Mouse (Mus musculus) adrenal gland, postnatal 14 days (tissue): ENCODE data around the gene Fndc5. TPM values are rescaled to one million over a fixed set of nuclear protein-coding genes. Genes with fewer than 3 reads are reported as not detected.
A peak's percentile ranks its signal among the peaks of the same experiment; 100 is the strongest.

Experiments
- DNase-seq: peaks from one replicate; pipeline ENCODE4 v3.0.0; 2021; ENCODE audit warnings: mixed read lengths
- long read RNA-seq, 2 experiments: library from polyadenylated mRNA; stranded (forward); transcript quantifications; one replicate each; pipeline ENCODE4 v2.0.0; 2021
- total RNA-seq: library from RNA; stranded (reverse); gene quantifications from 2 replicates; pipeline ENCODE4 v1.2.3, GENCODE M21; 2021

Fndc5 gene
- total RNA-seq, result 13.1 and 18.0 TPM in 2 replicates
- long read RNA-seq, experiment 1, transcript Fndc5-201 (6 exons, 2,763 nt), result major isoform, 20 of 35 reads
- long read RNA-seq, experiment 1, partial matches to known transcripts, result 1 of 35 reads
- long read RNA-seq, experiment 1, other reads (novel, unspliced or antisense), result 14 of 35 reads
- long read RNA-seq, experiment 2, transcript Fndc5-201 (6 exons, 2,763 nt), result major isoform, 20 of 33 reads
- long read RNA-seq, experiment 2, partial matches to known transcripts, result 4 of 33 reads
- long read RNA-seq, experiment 2, other reads (novel, unspliced or antisense), result 9 of 33 reads

DNA sequence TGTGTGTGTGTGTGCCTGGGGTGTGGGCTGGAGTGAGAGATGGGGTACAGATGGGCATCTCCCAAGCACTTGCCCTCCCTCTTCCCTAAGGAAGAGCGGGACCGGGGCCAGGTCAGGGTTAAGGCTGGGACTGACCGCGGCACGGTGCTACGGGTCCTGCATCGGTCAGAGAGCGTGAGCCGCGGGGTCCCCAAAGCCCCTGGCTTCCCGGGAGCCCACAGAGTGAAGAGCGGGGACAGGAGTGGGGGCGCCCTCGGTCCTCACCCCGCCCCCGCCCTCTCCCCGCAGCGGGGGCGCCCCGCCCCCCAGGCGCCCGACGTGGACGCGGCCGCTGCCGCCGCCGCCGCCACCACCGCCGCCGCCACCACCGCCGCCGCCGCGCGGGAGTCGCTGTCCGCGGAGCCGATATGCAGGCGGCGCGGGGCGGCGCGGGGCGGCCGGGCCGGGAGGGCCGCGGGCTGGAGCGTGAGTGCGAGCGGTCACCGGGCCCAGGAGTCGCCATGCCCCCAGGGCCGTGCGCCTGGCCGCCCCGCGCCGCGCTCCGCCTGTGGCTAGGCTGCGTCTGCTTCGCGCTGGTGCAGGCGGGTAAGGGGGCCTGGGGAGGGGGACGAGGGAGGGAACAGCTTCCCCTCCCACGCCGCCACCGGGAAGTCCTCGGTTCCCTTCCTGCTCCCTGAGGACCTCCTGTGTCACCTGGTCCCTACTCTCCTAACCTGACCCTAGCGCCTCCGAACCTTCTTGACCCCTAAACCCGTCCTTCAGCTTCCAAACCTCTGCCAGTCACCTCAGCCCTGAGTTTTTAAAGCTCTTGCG is at the start of gene Fndc5:
Gene Fndc5, plus strand, starts transcription at position 421 of the 813 bp plus-strand sequence.
- peak; percentile 53 for DNase-seq

GRCm38 (mm10) chr4:129087850-129088249 is 48.9 kb upstream of the Fndc5 start:
- no peak for DNase-seq

GRCm38 (mm10) chr4:129095276-129095675 is 41.5 kb upstream of the Fndc5 start:
- DNase-seq, result no peak

GRCm38 (mm10) chr4:129097006-129097405 is 39.8 kb upstream of the Fndc5 start:
- DNase-seq, result no peak

DNA sequence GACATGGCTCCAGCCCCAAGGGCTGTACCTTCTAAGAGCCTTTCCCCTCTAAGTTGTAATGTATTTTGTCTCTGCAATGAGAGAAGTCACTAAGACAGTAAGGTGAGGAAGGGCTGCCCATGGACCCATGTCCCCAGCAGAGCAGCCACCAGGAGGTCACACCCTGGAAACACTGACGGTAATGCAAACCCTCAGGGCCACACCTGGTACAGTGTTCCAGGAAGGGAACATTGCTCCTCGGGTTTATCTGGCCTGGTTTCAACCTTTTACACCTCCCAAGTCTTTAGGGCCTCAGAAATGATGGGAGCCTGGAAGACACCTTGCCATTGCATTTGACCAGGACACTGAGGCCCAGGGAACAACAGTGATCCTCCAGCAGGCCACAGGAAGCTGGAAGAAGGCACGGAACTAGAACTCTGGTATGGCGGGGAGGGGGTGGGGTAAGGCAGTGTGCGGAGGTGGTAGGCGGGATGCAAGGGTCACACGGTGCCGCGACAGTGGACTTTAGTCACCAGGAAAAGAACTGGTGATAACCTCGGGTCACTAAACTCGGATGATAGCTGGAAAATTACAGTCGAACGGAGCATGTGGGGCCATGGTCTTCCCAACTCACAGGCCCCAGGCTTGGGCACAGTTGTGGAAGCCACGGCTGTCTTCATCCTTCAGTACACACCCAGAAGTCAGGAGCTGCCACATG is 34.5 kb upstream of the Fndc5 start:
- no peak for DNase-seq

GRCm38 (mm10) chr4:129105356-129105755 is 31.4 kb upstream of the Fndc5 start, which contains the start of gene Tmem54:
Tmem54 (plus strand) TSS chr4:129105548.
- no peak for DNase-seq

DNA sequence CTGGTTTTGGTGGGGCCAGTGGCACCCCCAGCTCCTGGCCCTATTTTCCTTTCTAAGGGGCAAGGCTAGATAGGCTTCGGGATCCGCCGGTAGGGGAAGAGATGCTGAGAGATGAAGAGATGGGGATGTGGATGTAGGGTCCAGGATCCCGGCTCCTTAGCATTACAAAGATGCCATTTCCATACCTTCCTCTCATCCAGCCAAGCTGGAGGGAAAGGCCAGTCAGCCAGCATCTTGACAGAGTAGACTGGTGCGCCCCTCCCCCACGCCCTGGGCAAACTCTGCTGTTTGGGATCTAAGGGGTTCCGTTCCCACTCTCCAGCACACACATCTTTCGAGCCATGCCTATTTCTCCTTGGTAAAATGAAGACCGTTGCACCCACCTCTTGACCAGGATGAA is 30.7 kb upstream of the Fndc5 start:
- DNase-seq, result no peak

DNA sequence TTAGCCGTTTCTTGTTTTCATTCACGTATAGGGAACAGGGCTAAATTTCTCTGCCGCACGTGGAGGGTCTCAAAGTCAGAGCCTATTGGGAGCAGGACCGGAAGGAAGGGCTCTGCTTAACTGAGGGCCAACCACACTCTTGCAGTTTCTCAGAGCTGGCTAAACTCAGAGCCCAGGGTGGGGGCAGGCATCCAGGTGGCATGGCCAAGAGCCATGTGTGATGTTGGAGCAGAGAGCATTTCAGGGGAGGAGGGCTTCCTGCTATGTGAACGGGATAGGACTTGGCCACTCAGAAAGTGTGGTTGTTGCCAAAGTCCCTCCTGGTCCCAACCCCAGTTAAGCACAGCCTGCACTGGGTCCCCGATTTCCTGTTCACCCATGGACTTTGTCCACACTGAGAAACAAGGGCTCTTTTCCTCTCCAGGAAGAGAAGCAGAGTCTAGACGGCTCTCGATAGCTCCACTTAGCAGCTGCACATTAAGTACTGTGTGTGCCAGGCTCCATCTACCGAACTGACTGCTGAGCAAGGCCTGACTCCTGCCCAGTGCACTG is 29.4 kb upstream of the Fndc5 start:
- DNase-seq, result no peak

DNA sequence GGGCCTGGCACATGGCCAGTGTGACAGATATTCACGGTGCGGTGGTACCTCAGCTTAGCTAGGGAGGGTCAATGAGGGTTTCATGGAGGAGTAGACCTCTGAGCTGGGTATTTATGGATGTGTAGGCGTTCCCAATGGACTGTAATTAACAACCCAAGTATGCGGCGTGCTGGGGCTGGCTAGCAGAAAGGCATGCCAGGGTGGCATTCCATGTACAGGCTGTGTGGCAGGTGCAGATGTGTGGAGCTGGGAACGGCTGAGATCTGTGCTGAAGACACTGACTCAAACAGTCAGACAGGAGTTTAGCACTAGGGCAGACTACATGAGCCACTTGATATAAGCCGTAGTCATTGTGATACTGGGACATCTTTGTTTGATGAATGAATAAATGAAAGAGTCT is 28.2 kb upstream of the Fndc5 start:
- DNase-seq, result no peak

DNA sequence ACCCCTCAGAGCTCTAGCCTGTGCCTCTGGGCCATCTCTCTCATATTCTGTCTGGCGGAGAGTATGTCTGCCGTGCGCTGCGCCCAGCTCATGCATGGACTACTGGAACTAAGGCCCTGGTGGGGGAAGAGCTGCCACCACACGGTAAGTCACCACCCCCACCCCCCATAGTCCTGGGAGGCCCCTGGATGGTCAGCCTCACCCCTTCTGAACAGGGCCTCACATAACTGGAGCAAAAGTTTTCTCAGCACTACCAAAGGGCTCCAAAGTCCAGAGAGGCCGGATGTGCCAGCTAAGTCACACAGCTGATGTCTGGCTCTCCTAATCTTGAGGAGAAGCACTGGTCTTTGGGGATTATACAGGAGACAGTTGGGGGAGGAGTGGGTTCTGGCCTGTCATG is 26.0 kb upstream of the Fndc5 start:
- DNase-seq, result no peak

- DNase-seq, result no peak
Observed at GRCm38 (mm10) chr4:129111350-129111749, 25.4 kb upstream of the Fndc5 start.

- DNase-seq, result no peak
Observed at GRCm38 (mm10) chr4:129112231-129112630, 24.6 kb upstream of the Fndc5 start.

GRCm38 (mm10) chr4:129113083-129113988 is 23.5 kb upstream of the Fndc5 start:
- peak; percentile 85 for DNase-seq

DNA sequence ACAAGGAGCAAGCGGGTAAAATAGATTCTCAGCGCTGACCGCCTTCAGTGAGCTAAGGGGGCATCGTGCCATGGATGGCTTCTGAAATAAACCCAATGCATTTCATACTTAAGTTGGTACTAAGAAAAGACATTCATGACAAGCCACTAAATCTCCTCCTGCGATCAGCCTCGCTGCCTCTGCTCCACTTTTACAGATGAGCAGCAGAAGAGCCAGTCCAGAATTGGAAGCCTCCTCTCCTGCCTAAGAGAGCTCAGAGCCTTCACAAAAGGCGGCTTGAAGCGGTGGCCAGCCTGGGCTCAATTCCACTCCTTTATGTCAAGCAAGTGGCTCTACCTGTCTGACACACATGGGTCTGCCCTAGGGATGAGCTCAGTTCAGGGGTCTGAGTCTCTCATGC is 20.1 kb upstream of the Fndc5 start:
- DNase-seq, result no peak

DNA sequence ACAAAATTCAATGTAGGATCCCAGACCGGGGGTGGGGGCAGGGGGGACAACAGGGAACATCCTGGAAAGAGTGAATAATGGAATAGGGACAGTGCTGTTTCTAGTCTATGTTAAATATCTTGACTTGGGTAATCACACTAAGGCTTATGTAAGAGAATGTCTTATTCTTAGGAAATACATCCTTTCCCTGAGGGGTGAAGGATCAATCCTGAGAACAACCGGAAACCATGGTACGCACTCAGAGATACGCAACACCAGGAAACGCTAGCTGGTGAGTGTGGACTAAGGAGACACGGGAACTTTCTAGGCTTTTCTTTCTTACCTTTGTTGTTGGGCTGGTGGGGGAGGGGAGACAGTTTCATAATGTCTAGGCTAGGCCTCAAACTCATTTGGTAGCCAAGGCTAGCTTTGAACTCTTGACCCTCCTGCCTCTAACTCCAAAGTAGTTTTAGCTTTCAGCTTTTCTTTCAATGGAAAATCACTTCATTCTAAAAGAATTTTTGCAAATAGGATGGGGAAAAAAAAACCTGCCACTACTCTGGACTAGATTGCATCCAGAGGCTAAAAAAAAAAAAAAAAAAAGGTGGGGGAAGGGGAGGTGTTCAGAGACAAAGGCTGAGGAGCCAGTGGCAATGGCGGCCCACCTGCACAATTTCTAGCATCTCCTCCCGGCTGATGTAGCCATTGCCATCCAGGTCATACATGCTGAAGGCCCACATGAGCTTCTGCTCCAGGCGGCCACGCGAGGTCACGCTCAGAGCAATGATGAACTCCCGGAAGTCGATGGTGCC is 18.9 kb upstream of the Fndc5 start:
- no peak for DNase-seq

DNA sequence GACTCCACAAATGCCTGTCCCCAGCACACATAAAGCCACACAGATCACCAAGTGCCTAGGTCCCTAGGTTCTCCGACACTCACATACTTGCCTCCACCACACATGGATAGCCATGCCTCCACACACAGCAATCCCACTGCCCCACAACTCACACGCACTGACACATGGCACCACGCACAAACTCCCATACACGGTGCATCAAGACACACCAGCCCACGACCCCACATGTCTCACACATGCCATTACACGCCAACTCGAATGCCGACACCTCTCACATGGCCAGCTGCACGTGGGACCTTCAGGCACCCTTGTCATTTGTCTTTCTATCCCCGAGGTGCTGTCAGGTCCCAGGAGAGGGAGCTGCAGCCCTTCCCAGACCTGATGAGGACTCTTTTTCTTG is 17.1 kb upstream of the Fndc5 start:
- DNase-seq, result no peak

DNA sequence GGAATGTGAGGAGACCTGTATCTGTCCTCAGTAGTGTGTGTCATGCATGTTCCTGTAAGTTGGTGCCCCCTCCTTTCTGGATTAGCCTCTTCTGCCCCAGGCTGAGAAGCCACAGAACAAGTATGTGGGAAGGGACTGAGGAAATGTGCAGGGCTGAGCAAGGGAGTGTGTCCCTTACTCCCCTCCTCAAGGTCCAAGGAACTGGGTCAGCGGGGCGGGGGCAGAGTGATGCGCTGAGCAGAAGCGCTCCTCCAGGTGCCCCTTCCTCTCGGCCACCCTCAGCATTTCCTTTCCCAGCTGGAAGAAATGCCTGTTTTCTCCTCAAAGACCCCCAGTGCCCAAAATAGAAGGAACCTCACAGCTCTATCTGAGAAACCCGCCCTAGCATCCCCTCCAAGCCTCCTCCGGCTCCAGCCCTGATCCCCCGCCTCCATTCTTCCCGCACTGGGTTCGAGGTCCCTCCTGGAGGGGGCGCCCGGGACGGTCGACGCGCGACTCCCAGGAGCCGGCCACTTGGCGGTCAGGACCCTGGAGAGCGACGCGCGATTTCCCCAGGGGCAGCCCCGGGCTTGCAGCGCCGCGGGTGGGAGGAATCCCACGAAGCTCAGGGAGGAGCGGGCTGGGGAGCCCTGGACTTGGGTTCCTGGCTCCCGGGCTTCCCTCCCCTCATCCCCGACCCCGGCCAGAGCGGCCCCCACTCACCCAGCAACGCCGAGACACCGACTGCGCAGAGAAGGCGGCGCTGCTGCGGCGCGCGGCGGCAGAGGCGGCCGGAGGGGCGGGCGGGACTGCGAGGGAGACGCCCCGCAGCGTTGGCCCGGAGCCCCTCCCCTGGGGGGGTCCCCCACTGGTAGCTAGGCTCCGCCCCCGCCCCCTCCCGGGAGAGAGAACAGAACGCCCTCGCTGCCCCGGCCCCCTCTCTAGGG is 16.0 kb upstream of the Fndc5 start:
- DNase-seq, result peak; percentile 88

- no peak for DNase-seq
Observed at GRCm38 (mm10) chr4:129121569-129122086, 15.2 kb upstream of the Fndc5 start, which contains the start of gene Hpca. Hpca (minus strand) TSS chr4:129122036.

DNA sequence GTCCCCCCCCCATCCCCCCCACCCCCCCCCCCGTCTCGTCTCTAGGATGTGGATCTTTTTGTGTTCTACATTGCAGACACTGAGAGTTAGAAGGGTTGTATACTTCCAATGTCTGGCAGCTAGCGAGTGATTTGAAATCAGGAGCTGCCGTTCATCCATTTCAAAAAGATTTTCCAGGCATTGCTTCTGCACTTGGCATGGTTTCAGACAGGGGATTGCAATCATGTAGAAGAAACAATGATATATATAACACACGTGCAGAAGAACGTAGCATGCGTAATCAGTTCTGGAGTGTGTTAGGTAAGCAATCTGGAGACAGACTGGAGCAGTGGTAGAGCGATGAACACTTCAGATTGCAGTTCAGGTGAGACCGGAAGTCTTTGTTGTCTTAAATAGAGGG is 14.7 kb upstream of the Fndc5 start:
- no peak for DNase-seq
